In genomic region chr5:139566640-139567399, GRCm38 (mm10) we compare ENCODE assay signal across 24 mouse cellular contexts. TPM values are rescaled to one million over a fixed set of nuclear protein-coding genes. Genes with fewer than 3 reads are reported as not detected.
DNase-seq lines count a peak whose midpoint lies in the region; ATAC-seq and TF ChIP-seq lines count a peak whose summit lies in the region.
"Had no signal": no experiment of that assay in that cellular context is flagged by ENCODE, and none has a peak within 500 bp of the region (broad histone marks: within the 10 kb centered on the region; RNA-seq: fewer than 3 reads in every experiment).

No protein-coding gene starts in this region.

- H3K4me3 ChIP-seq in layer of hippocampus, adult 2 months, result no peak overlapping the region
- no peak overlapping the region for H3K4me3 ChIP-seq in lung, embryonic 16.5 days (ENCODE audit: low read length)
- no peak overlapping the region for H3K4me3 ChIP-seq in lung, adult 2 months (replicated peaks; ENCODE audit: extremely low read depth, low read depth, low read length)
- no peak overlapping the region for H3K4me3 ChIP-seq in hindbrain, embryonic 14.5 days (replicated peaks; ENCODE audit: low read length)
- no peak overlapping the region for H3K4me3 ChIP-seq in cerebellum, adult 2 months (replicated peaks; ENCODE audit: insufficient read depth, low read depth, low read length)
- H3K4me3 ChIP-seq: forebrain, embryonic 10.5 days; heart, adult 2 months; heart, embryonic 13.5 days; limb, embryonic 15.5 days; neural tube, embryonic 15.5 days had no signal

- TF ChIP-seq CTCF in layer of hippocampus, adult 2 months (conservative IDR thresholded peaks at IDR 0.05), result peak; percentile 24; the same call in 1 of the 2 replicates
- TF ChIP-seq CTCF in lung, adult 2 months (IDR thresholded peaks at IDR 0.05; ENCODE audit: insufficient read depth, low read length), result no peak
- TF ChIP-seq CTCF in cerebellum, adult 2 months (IDR thresholded peaks at IDR 0.05; ENCODE audit: borderline replicate concordance, insufficient read depth, low read depth, low read length), result no peak

- H3K4me2 ChIP-seq in lung, embryonic 16.5 days (ENCODE audit: low read depth, low read length), result no peak overlapping the region
- H3K4me2 ChIP-seq in hindbrain, embryonic 14.5 days (replicated peaks), result no peak overlapping the region
- H3K4me2 ChIP-seq: heart, embryonic 13.5 days; limb, embryonic 15.5 days; midbrain, embryonic 11.5 days; neural tube, embryonic 15.5 days had no signal

- H3K27me3 ChIP-seq in lung, embryonic 16.5 days (ENCODE audit: control insufficient read depth, insufficient read depth, low read depth, low read length), result peaks cover 27% of the 10 kb centered on the region
- peaks cover 39% of the 10 kb centered on the region for H3K27me3 ChIP-seq in hindbrain, embryonic 14.5 days (ENCODE audit: control insufficient read depth, insufficient read depth, low read length)
- no peaks in the 10 kb centered on the region for H3K27me3 ChIP-seq in cerebellum, adult 2 months (ENCODE audit: control insufficient read depth, insufficient read depth, low read length)

- H3K9me3 ChIP-seq in lung, embryonic 16.5 days (ENCODE audit: control insufficient read depth, low read length), result no peaks in the 10 kb centered on the region
- H3K9me3 ChIP-seq in hindbrain, embryonic 14.5 days (ENCODE audit: control insufficient read depth, low read length), result no peaks in the 10 kb centered on the region
- H3K9me3 ChIP-seq: heart, embryonic 13.5 days; limb, embryonic 15.5 days; neural tube, embryonic 15.5 days had no signal

- H3K36me3 ChIP-seq in lung, embryonic 16.5 days (ENCODE audit: control insufficient read depth, insufficient read depth, low read length), result no peaks in the 10 kb centered on the region
- no peaks in the 10 kb centered on the region for H3K36me3 ChIP-seq in hindbrain, embryonic 14.5 days (replicated peaks; ENCODE audit: control insufficient read depth, insufficient read depth)
- H3K36me3 ChIP-seq: forebrain, embryonic 10.5 days; heart, embryonic 13.5 days; limb, embryonic 15.5 days; neural tube, embryonic 15.5 days had no signal

- H3K4me1 ChIP-seq in lung, embryonic 16.5 days (replicated peaks; ENCODE audit: control insufficient read depth, insufficient read depth, low read length), result no peaks in the 10 kb centered on the region
- no peaks in the 10 kb centered on the region for H3K4me1 ChIP-seq in lung, adult 2 months (ENCODE audit: control insufficient read depth, insufficient read depth, low read length)
- 0 out of 2 replicates have a peak, but pooled peaks cover 7% of the 10 kb centered on the region for H3K4me1 ChIP-seq in hindbrain, embryonic 14.5 days (replicated peaks; ENCODE audit: control insufficient read depth, insufficient read depth, low read length)
- peaks cover 17% of the 10 kb centered on the region for H3K4me1 ChIP-seq in cerebellum, adult 2 months (ENCODE audit: control insufficient read depth, insufficient read depth, low read length)
- H3K4me1 ChIP-seq: heart, embryonic 13.5 days; limb, embryonic 15.5 days had no signal

- H3K9ac ChIP-seq in lung, embryonic 16.5 days (ENCODE audit: low read length), result no peak overlapping the region
- H3K9ac ChIP-seq in hindbrain, embryonic 14.5 days, result no peak overlapping the region
- H3K9ac ChIP-seq: heart, embryonic 13.5 days; limb, embryonic 15.5 days; neural tube, embryonic 15.5 days had no signal

- peak; percentile 84; the same call in 1 of the 2 replicates for ATAC-seq in lung, embryonic 16.5 days (ENCODE audit: low read depth)
- 0 out of 2 replicates have a peak, but pooled peaks have one; percentile 34 for ATAC-seq in megakaryocyte progenitor cell, adult 5-6 weeks (replicated peaks; ENCODE audit: poor library complexity)
- ATAC-seq in hindbrain, embryonic 14.5 days (ENCODE audit: low FRiP score), result no peak

- TF ChIP-seq POLR2A in lung, adult 2 months (IDR thresholded peaks at IDR 0.05; ENCODE audit: borderline replicate concordance, extremely low read depth, low read depth, low read length), result no peak
- TF ChIP-seq POLR2A in cerebellum, adult 2 months (IDR thresholded peaks at IDR 0.05; ENCODE audit: borderline replicate concordance, insufficient read depth, low read length), result no peak

- no peak overlapping the region for H3K27ac ChIP-seq in layer of hippocampus, adult 2 months
- H3K27ac ChIP-seq in lung, embryonic 16.5 days (ENCODE audit: low read length), result no peak overlapping the region
- H3K27ac ChIP-seq in hindbrain, embryonic 14.5 days, result no peak overlapping the region
- no peak overlapping the region for H3K27ac ChIP-seq in cerebellum, adult 2 months (ENCODE audit: insufficient read depth, low read length)
- H3K27ac ChIP-seq: forebrain, embryonic 10.5 days; heart, adult 2 months; heart, embryonic 13.5 days; limb, embryonic 15.5 days; macrophage; neural tube, embryonic 15.5 days had no signal

- WGBS in lung, embryonic 16.5 days, result 51% methylated on average over 6 of the region's 6 CpGs
- 52% methylated on average over 6 of the region's 6 CpGs for WGBS in lung, adult 2 months
- 70% methylated on average over 6 of the region's 6 CpGs for WGBS in hindbrain, embryonic 14.5 days
- 82% methylated on average over 6 of the region's 6 CpGs for WGBS in cerebellum, adult 2 months

- no peak for DNase-seq in layer of hippocampus, adult 2 months (ENCODE audit: low spot score in 2 of 2)
- DNase-seq in layer of hippocampus, adult 11-12 months (ENCODE audit: low spot score), result no peak
- DNase-seq in lung, adult 2 months, result no peak
- peak; percentile 34 for DNase-seq in ZHBTc4 (ENCODE audit: low read depth, low spot score)
- DNase-seq in hindbrain, embryonic 14.5 days (ENCODE audit: low spot score), result no peak
- no peak for DNase-seq in cerebellum, adult 2 months
- DNase-seq: adrenal gland, postnatal 25 days; B cell, adult 2 months; cerebellum, adult 11 months; cerebellum, postnatal 10 days; gastrocnemius, postnatal 25 days; heart, adult 2 months; heart, postnatal 14 days; kidney, adult 9 months; left cerebral cortex, postnatal 4 days had no signal

RNA-seq across cellular contexts. Expression of gene Uncx, which starts 23.5 kb away (rescaled TPM):
- not detected for total RNA-seq in layer of hippocampus, adult 2 months (2021)
- polyA plus RNA-seq in lung, embryonic 16.5 days (2015; fragmentation: Nextera tagmentation; extraction: Ambion mirVana), result 0.08 TPM in 1 of 2 replicates, not detected in the other
- not detected in 2 replicates for polyA plus RNA-seq in lung, adult 2 months (2012; rRNA removed)
- total RNA-seq in megakaryocyte progenitor cell, adult 5-6 weeks (2015), result not detected in 2 replicates
- not detected in 2 replicates for total RNA-seq in megakaryocyte progenitor cell, adult 5-6 weeks (2017)
- polyA plus RNA-seq in hindbrain, embryonic 14.5 days (2014; fragmentation: Nextera tagmentation; extraction: Ambion mirVana), result 25.4 and 31.0 TPM in 2 replicates
- 38.1 and 38.8 TPM in 2 replicates for polyA plus RNA-seq in cerebellum, adult 2 months (2012; rRNA removed)
- total RNA-seq: adrenal gland, postnatal 25 days; gastrocnemius, postnatal 25 days; heart, adult 2 months; heart, postnatal 14 days had no signal
- polyA plus RNA-seq: heart, adult 2 months; heart, embryonic 13.5 days; large intestine, adult 2 months; macrophage had no signal

Comparison
In these comparisons a context has a peak if more than half of its experiments do, and no peak if none do; other contexts are left out.
1. RNA of gene Uncx, which starts 23.5 kb away (polyA plus RNA-seq): 38.1 to 38.8 TPM in cerebellum, adult 2 months and 25.4 to 31.0 TPM in hindbrain, embryonic 14.5 days; 0.08 TPM in lung, embryonic 16.5 days and not detected in lung, adult 2 months; every median in the first group is over 10 times any median in the second.